Mouse (Mus musculus) lung, adult 2 months (tissue): Measurements from ENCODE around the gene Gli3.

Source experiments
- CTCF ChIP-seq: fragments of 200-500 bp; IDR thresholded peaks from 2 replicates; pipeline ENCODE4 v1.5.1; 2011; ENCODE audit warnings: mild to moderate bottlenecking, low read length, control low read depth; ENCODE audit not compliant: insufficient read depth
- POLR2A ChIP-seq: fragments of 200-500 bp; IDR thresholded peaks from 2 replicates; pipeline ENCODE4 v1.6.1; 2011; ENCODE audit warnings: low read depth, mild to moderate bottlenecking, control low read depth, low read length, borderline replicate concordance; ENCODE audit errors: extremely low read depth

- TF ChIP-seq POLR2A (no peak), CTCF (no peak)
Measured at GRCm38 (mm10) chr13:15742308-15742707, 279.3 kb downstream of the Gli3 start.
